Mouse (Mus musculus) c-Kit-positive CD71-positive TER-119-negative erythroid progenitor cells, embryonic 14.5 days (primary cell): Measurements from ENCODE around the gene Gpr82.

Experiments used
- DNase-seq: peaks from one replicate; pipeline ENCODE4 v3.0.0-alpha.2; 2013; ENCODE audit warnings: low read depth

Gpr82 gene

GRCm38 (mm10) chrX:13661063-13661462, at the start of gene Gpr82:
Gene Gpr82 (plus strand): TSS chrX:13661363.
- DNase-seq: no peak

DNA sequence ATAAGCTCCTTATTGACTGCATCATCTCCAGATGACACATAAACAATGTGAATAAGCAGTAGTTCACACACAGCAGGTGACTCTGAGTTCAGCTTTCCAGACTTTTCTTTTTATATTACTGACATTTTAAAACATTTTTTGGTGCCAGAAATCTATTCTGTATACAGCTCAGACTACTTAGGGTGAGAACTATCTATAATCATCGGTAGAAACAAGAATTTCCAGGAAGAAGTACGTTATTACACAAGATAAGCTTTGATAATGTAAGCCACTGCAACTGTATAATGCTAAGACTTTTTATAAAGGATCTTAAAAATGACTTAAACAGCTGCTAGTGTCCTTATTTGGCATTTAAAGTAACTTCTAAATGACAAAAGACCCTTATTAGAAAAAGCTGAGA, 49.0 kb upstream of the Gpr82 start:
- no peak for DNase-seq

- no peak for DNase-seq
Measured at GRCm38 (mm10) chrX:13616726-13617125, 44.4 kb upstream of the Gpr82 start.

DNA sequence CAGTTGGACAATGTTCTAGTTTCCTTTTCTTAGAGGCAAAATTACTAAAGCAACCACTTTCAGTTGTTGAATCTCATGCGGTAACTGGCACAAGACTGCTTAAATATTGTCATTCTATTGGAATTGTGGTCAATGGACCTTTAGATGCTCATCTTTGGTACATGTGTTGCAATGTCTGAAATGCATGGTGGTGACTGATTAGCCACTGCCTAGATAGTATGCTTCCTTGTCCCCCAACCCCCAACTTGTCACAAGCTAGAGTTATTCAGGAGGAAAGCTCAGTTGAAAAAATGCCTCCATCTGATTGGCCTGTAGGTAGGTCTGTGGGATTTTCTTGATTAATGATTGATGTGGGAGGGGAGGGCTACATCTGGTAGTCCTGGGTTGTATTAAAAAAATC, 43.9 kb upstream of the Gpr82 start:
- no peak for DNase-seq

GRCm38 (mm10) chrX:13618476-13618875, 42.7 kb upstream of the Gpr82 start:
- no peak for DNase-seq

DNA sequence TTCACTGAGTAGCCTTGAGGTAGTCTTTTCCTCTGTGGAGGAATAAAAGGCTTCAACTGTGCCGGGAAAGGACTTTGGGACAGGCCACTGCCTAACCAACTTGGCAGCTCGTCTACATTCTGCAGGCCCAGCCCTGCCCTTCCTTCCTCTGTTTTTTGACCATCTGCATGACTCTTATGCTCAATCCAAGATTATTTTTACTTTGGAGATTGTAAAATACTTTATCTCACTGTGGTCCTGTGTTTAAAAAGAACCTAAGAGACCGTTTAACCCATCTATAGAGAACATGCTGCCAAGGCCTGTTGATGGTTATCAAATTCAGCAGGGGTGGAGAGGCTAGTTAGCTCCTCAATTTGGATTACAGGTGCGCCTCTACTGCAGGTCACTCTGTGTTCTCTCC, 39.7 kb upstream of the Gpr82 start:
- DNase-seq: no peak

GRCm38 (mm10) chrX:13622654-13623053, 38.5 kb upstream of the Gpr82 start:
- DNase-seq: no peak

GRCm38 (mm10) chrX:13631599-13632283, 29.4 kb upstream of the Gpr82 start, which contains the start of gene Gpr34:
Gene Gpr34 (plus strand): TSS chrX:13632089.
- no peak for DNase-seq

DNA sequence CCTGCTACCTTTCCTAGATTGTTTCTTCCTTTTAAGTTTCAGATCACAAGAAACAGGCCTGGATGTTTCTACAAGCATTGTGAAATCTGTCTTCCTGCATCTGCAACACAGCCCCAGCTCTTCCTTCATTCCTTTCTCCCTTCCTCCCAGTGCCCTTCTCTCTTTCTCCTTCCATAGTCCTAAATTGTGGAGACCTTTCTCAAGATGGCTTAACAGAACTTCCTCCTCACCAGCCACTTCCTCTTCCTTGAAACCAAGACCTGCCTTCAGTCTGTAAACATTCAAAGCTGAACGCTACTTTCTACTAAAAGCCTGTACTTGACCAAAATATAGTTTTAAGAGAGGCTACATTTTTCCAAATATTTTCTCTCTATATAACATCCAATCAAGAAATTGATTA, 24.8 kb upstream of the Gpr82 start:
- no peak for DNase-seq

DNA sequence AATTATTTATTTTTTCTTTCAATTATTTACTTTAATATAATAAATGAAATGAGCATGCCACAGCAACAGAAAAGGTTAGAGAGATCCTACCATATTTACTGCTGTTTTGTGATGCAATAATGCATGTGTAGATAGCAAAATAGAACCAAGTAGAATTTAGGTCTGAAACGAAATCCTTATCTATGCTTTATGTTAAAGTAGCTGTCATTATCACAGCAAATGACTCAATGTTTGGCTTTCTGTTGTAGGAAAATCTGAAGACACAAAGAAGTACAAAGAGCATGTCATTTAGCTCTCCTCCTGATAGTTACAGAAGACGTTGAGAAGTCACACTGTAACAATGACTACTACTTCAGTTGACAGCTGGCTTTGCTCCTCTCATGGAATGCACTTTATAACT, 22.3 kb upstream of the Gpr82 start:
- DNase-seq: no peak

- DNase-seq: no peak
Measured at GRCm38 (mm10) chrX:13651889-13652288, 9.3 kb upstream of the Gpr82 start.

GRCm38 (mm10) chrX:13652291-13652690, 8.9 kb upstream of the Gpr82 start:
- DNase-seq: no peak

GRCm38 (mm10) chrX:13655005-13655421, 6.2 kb upstream of the Gpr82 start:
- DNase-seq: no peak

- DNase-seq: no peak
Measured at GRCm38 (mm10) chrX:13655906-13656305, 5.3 kb upstream of the Gpr82 start.

DNA sequence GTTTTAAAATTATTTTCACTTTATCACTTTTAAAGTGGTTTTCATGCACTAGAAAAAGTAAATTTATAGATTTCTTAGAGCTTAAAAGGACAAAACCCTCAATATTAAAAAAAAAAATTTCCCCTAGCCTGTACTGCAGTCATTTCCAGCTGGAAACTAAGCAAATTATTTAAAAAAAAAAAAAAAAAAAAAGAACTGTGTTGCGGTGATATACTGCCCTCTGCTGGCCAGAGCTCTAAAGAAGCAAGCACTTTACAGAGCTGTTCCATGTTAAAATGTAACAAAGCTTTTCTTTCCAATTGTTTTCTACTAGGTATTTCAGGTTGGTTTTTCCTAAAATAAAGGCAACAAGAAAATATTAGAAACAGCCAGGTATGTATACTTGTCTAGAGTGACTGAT, 4.4 kb upstream of the Gpr82 start:
- peak; percentile 40 for DNase-seq

- DNase-seq: no peak
Measured at GRCm38 (mm10) chrX:13658616-13659140, 2.5 kb upstream of the Gpr82 start.

DNA sequence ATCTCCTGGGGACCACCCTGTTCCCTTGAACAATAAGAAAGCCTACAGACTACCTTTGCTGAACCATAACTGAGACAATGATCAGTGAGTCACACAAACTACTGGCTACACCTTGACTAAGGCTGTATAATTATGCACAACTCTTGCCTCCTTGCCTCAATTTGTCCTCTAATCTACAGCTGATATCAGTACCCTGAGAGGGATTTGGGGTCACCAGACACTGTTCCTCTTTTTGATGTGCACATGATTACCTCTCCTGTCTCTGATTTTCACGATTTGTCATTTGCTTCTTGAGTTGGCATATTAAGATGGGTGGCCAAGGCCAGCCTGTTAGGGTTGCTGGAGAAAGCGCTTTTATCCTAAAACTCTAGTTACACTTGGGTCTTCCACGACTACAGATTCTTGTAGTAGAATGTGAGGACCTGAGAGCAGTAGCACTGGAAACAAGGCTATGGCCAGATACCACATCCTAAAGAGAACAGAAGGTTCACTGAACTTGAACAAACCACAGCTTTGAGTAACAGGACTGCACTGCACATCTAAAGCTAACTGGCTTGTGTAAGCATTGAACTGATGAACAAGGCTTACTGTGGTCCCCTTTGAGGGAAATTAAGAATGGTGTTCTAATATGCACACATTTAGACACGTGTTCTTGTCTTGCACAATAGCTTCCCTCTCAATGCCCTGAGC, 1.8 kb upstream of the Gpr82 start:
- DNase-seq: no peak

DNA sequence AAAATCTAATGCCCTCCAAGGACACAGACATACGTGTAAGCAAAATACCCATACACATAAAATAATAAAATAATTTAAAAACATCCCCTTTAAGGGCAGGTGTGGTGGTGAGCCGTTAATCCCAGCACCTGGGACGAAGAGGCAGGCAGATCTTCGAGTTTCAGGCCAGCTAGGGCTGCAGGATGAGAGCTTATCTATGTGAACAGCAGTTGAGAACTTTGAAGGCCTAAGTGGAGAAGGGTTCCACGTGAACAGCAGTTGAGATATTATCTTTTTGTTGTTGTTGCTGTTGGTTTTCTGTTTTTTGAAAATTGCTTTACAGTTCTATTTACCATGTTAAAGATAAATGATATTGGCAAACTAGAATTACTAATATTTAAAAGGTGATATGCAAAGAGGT, 7.7 kb downstream of the Gpr82 start:
- no peak for DNase-seq

GRCm38 (mm10) chrX:13670342-13670741, 9.2 kb downstream of the Gpr82 start:
- DNase-seq: no peak

DNA sequence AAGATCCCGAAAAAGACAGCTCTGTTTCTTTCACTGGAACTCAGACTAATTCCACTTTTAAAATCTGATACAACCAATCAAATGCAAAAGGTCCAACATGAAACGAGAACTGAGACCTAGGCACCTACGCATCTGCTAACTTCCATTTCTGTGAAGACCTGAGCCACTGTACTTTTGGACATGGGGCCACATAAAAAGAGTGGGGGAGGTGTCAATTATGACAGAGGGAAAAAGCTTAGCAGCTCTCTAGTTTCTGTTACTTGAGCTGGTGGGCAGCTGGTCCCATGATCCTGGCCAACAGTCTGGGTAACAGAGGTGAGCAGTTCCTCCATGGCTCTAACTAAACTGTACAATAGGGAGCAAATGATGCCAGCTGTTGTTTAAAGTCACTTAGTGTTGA, 11.8 kb downstream of the Gpr82 start:
- no peak for DNase-seq

DNA sequence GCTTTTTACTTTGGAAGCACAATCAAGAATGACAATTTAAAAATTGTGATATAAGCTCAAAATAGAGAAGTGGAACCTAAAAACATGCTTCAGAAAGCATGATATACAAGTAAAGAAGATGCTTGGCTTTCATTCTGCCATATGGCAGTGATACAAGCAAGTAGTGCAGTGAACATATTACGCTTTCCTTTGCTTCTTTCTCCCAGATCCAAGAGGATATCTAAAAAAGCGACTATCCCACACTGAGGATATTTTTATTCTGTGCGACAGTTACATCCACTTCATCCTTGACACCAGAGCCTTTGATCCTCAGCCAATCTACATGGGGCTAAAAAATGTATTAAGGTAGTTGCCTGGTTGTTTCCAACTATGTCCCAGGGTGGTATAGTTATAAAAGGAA, 20.6 kb downstream of the Gpr82 start:
- DNase-seq: no peak

- DNase-seq: no peak
Measured at GRCm38 (mm10) chrX:13686589-13686988, 25.4 kb downstream of the Gpr82 start.

GRCm38 (mm10) chrX:13688356-13688755, 27.2 kb downstream of the Gpr82 start:
- no peak for DNase-seq

GRCm38 (mm10) chrX:13691865-13692264, 30.7 kb downstream of the Gpr82 start:
- DNase-seq: no peak
